Mouse (Mus musculus) CH12.LX (cell line): ENCODE measurements at regions not wholly inside any gene's neighbourhood (a gene's known extent, or its start where the extent isn't known, plus 50 kb on each side); places are given as distances from the start of the nearest gene placed in this dataset.

Experiments
- DNase-seq: peaks from one replicate; pipeline ENCODE4 v3.0.0-alpha.2; 2013; ENCODE audit errors: extremely low read depth
- H3K27ac ChIP-seq: 2 replicates; pipeline ENCODE4 v1.5.1; 2012; ENCODE audit warnings: low read depth, mild to moderate bottlenecking, control low read depth, moderate library complexity; ENCODE audit not compliant: insufficient read depth
- H3K27me3 ChIP-seq: replicated peaks from 2 replicates; pipeline ENCODE3; 2012; ENCODE audit warnings: inconsistent platforms
- H3K36me3 ChIP-seq, 2 experiments: replicated peaks in 1 of 2; 2 replicates each; pipeline versions ENCODE3 to v1.6.1; 2012; ENCODE audit warnings: inconsistent platforms in 1 of 2, low read length in 1 of 2, mild to moderate bottlenecking in 1 of 2, mixed read lengths in 1 of 2, moderate library complexity in 1 of 2; ENCODE audit not compliant: control insufficient read depth in 1 of 2, insufficient read depth in 1 of 2
- H3K4me1 ChIP-seq, 2 experiments: 2 replicates each; pipeline ENCODE4 v1.6.1; 2012; ENCODE audit warnings: inconsistent platforms in 1 of 2, moderate library complexity in 1 of 2; ENCODE audit not compliant: insufficient read depth in 2 of 2, control insufficient read depth in 1 of 2
- H3K4me2 ChIP-seq: 2 replicates; pipeline ENCODE4 v1.6.1; 2012; ENCODE audit warnings: low read depth, mild to moderate bottlenecking, control low read depth; ENCODE audit not compliant: poor library complexity, insufficient read depth, severe bottlenecking
- H3K4me3 ChIP-seq, 3 experiments: fragments of 150-350 bp in 1 of 3; sonication (generic) in 1 of 3; replicated peaks in 1 of 3; 2 replicates each; pipeline versions ENCODE3 to v1.5.1; 2011 to 2012; ENCODE audit warnings: low read depth in 2 of 3, low read length in 2 of 3, mild to moderate bottlenecking in 2 of 3, moderate library complexity in 2 of 3, control low read depth in 1 of 3, improper control_type of control experiment in 1 of 3, inconsistent platforms in 1 of 3, mixed read lengths in 1 of 3; ENCODE audit not compliant: poor library complexity in 1 of 3
- H3K79me2 ChIP-seq: replicated peaks from 2 replicates; pipeline ENCODE4 v1.6.1; 2012; ENCODE audit warnings: mild to moderate bottlenecking, moderate library complexity; ENCODE audit not compliant: control insufficient read depth, poor library complexity, insufficient read depth, severe bottlenecking; ENCODE audit errors: extremely low read depth
- H3K9ac ChIP-seq: 2 replicates; pipeline ENCODE4 v1.6.1; 2012; ENCODE audit warnings: low read depth, mild to moderate bottlenecking, control low read depth, moderate library complexity; ENCODE audit not compliant: insufficient read depth
- H3K9me3 ChIP-seq: replicated peaks from 2 replicates; pipeline ENCODE3; 2012; ENCODE audit warnings: low read length, inconsistent platforms, mixed read lengths
- BHLHE40 ChIP-seq: IDR thresholded peaks from 2 replicates; pipeline ENCODE4 v1.6.1; 2011; ENCODE audit warnings: mild to moderate bottlenecking, low read depth, low read length, improper control_type of control experiment
- CHD1 ChIP-seq: IDR thresholded peaks from 2 replicates; pipeline ENCODE4 v1.6.1; 2012; ENCODE audit warnings: low read depth, low read length, improper control_type of control experiment, inconsistent platforms
- EP300 ChIP-seq: IDR thresholded peaks from 2 replicates; pipeline ENCODE4 v1.6.1; 2011; ENCODE audit warnings: low read length, improper control_type of control experiment
- HCFC1 ChIP-seq: IDR thresholded peaks from 2 replicates; pipeline ENCODE4 v1.6.1; 2012; ENCODE audit warnings: low read depth, mild to moderate bottlenecking, inconsistent platforms, low read length, improper control_type of control experiment
- IRF4 ChIP-seq: IDR thresholded peaks from 2 replicates; pipeline ENCODE4 v1.6.1; 2014; ENCODE audit warnings: low read depth, mild to moderate bottlenecking, inconsistent platforms, low read length, improper control_type of control experiment
- KAT2A ChIP-seq: IDR thresholded peaks from 2 replicates; pipeline ENCODE4 v1.6.1; 2012; ENCODE audit warnings: low read length, improper control_type of control experiment, inconsistent platforms; ENCODE audit not compliant: insufficient replicate concordance
- MAFK ChIP-seq: IDR thresholded peaks from 2 replicates; pipeline ENCODE4 v1.6.1; 2011; ENCODE audit warnings: low read length, improper control_type of control experiment; ENCODE audit not compliant: insufficient replicate concordance
- MEF2A ChIP-seq: IDR thresholded peaks from 2 replicates; pipeline ENCODE4 v1.6.1; 2014; ENCODE audit warnings: low read depth, mild to moderate bottlenecking, inconsistent platforms, low read length, improper control_type of control experiment, borderline replicate concordance
- MXI1 ChIP-seq: IDR thresholded peaks from 2 replicates; pipeline ENCODE4 v1.6.1; 2011; ENCODE audit warnings: mild to moderate bottlenecking, low read depth, low read length, improper control_type of control experiment
- MYC ChIP-seq: IDR thresholded peaks from 2 replicates; pipeline ENCODE4 v1.6.1; 2011; ENCODE audit warnings: low read depth, mild to moderate bottlenecking, improper control_type of control experiment, low read length
- NELFE ChIP-seq: IDR thresholded peaks from 2 replicates; pipeline ENCODE4 v1.6.1; 2011; ENCODE audit warnings: low read depth, low read length, improper control_type of control experiment
- POLR2A ChIP-seq: IDR thresholded peaks from 2 replicates; pipeline ENCODE4 v1.6.1; 2011; ENCODE audit warnings: low read depth, mild to moderate bottlenecking, improper control_type of control experiment, low read length
- POLR2AphosphoS2 ChIP-seq: IDR thresholded peaks from 2 replicates; pipeline ENCODE4 v1.6.1; 2011; ENCODE audit warnings: low read depth, low read length, improper control_type of control experiment
- RCOR1 ChIP-seq: conservative IDR thresholded peaks from 2 replicates; pipeline ENCODE4 v1.6.1; 2012; ENCODE audit warnings: low read depth, mild to moderate bottlenecking, inconsistent platforms, low read length, improper control_type of control experiment
- TCF12 ChIP-seq: IDR thresholded peaks from 2 replicates; pipeline ENCODE4 v1.6.1; 2014; ENCODE audit warnings: low read depth, mild to moderate bottlenecking, inconsistent platforms, low read length, improper control_type of control experiment
- UBTF ChIP-seq: IDR thresholded peaks from 2 replicates; pipeline ENCODE4 v1.6.1; 2012; ENCODE audit warnings: low read depth, mild to moderate bottlenecking, inconsistent platforms, low read length, improper control_type of control experiment, moderate library complexity
- ZMIZ1 ChIP-seq: IDR thresholded peaks from 2 replicates; pipeline ENCODE4 v1.6.1; 2012; ENCODE audit warnings: low read depth, mild to moderate bottlenecking, inconsistent platforms, low read length, improper control_type of control experiment
- dilution Hi-C: fragments of 300-500 bp; cut with MboI; formaldehyde crosslinking; loops from 2 replicates; pipeline ENCODE4 v1.14.3; 2020; ENCODE audit warnings: low sequenced_read_pairs; ENCODE audit not compliant: extremely low pct_unique_long_range_greater_than_20kb, extremely low pct_ligation_motif_present
- in situ Hi-C: fragments of 300-500 bp; cut with MboI; formaldehyde crosslinking; loops from 3 replicates; pipeline ENCODE4 v1.14.3; 2019; ENCODE audit warnings: low sequenced_read_pairs, low pct_ligation_motif_present, low pct_unique_long_range_greater_than_20kb, mixed read lengths

- no peak for DNase-seq
- H3K4me1 ChIP-seq = no peaks in the 10 kb centered on the region
- no peak overlapping the region for H3K27ac ChIP-seq
- no peak overlapping the region for H3K9ac ChIP-seq
- H3K9me3 ChIP-seq = peaks cover 2% of the 10 kb centered on the region
- dilution Hi-C loops (no loop called here), in situ Hi-C loops (no loop called here)
- H3K79me2 ChIP-seq = no peaks in the 10 kb centered on the region
- no peak overlapping the region for H3K4me2 ChIP-seq
- H3K36me3 ChIP-seq = no peaks in the 10 kb centered on the region
- H3K4me3 ChIP-seq = no peak overlapping the region
- TF ChIP-seq CHD1 (no peak), POLR2AphosphoS2 (no peak)
- peaks cover 31% of the 10 kb centered on the region for H3K27me3 ChIP-seq
Observed at GRCm38 (mm10) chr8:103347158-103347871, 561.9 kb upstream of the Cdh11 start.

GRCm38 (mm10) chr8:103361713-103362112 lies 576.3 kb upstream of the Cdh11 start:
- dilution Hi-C loops = no loop called here
- Histone ChIP-seq H3K9ac (no peak overlapping the region), H3K27ac (no peak overlapping the region), H3K4me3 (no peak overlapping the region), H3K27me3 (peaks cover 35% of the 10 kb centered on the region), H3K79me2 (no peaks in the 10 kb centered on the region), H3K36me3 (no peaks in the 10 kb centered on the region), H3K4me2 (no peak overlapping the region), H3K9me3 (no peaks in the 10 kb centered on the region), H3K4me1 (no peaks in the 10 kb centered on the region)
- no peak for DNase-seq
- in situ Hi-C loops = no loop called here
- TF ChIP-seq UBTF (no peak), MXI1 (no peak), ZMIZ1 (no peak), RCOR1 (no peak), NELFE (no peak), MAFK (no peak), HCFC1 (no peak), KAT2A (no peak), TCF12 (no peak), CHD1 (no peak), EP300 (no peak), IRF4 (no peak), MYC (no peak), POLR2A (no peak), BHLHE40 (no peak), MEF2A (no peak)
- TF ChIP-seq, all 38 proteins: peak for 0
